Mouse (Mus musculus) liver, embryonic 14.5 days (tissue): ENCODE measurements at regions not wholly inside any gene's neighbourhood (a gene's known extent, or its start where the extent isn't known, plus 50 kb on each side); places are given as distances from the start of the nearest gene placed in this dataset. TPM values are rescaled to one million over a fixed set of nuclear protein-coding genes. Genes with fewer than 3 reads are reported as not detected.

Source experiments
- ATAC-seq: fragments of 200-750 bp; cut with Nextera tagmentation; 2 replicates; pipeline ENCODE4 v1.8.0; 2017; ENCODE audit warnings: moderate number of reproducible peaks, mild to moderate bottlenecking, moderate library complexity; ENCODE audit not compliant: insufficient read depth
- DNase-seq, 3 experiments: peaks; one replicate each; pipeline ENCODE4 v3.0.0-alpha.2; 2012 to 2013; ENCODE audit warnings: low read depth in 3 of 3, low spot score in 3 of 3
- H3K27ac ChIP-seq: fragments of 300-500 bp; sonication (generic); 2 replicates; pipeline ENCODE4 v1.5.1; 2014; ENCODE audit warnings: moderate library complexity, mild to moderate bottlenecking, control low read depth, inconsistent platforms
- H3K27me3 ChIP-seq: fragments of 300-500 bp; sonication (generic); 2 replicates; pipeline ENCODE4 v1.6.1; 2014; ENCODE audit warnings: mild to moderate bottlenecking, low read length, moderate library complexity; ENCODE audit not compliant: control insufficient read depth, insufficient read depth
- H3K36me3 ChIP-seq: fragments of 300-500 bp; sonication (generic); replicated peaks from 2 replicates; pipeline ENCODE4 v1.6.1; 2014; ENCODE audit warnings: low read depth; ENCODE audit not compliant: control insufficient read depth, insufficient read depth
- H3K4me1 ChIP-seq, 2 experiments: fragments of 200-500 bp in 1 of 2; fragments of 300-500 bp in 1 of 2; sonication (generic) in 1 of 2; replicated peaks; 2 replicates each; pipeline ENCODE4 v1.6.1; 2012 to 2014; ENCODE audit warnings: antibody characterized with exemption in 1 of 2, inconsistent platforms in 1 of 2, low read length in 1 of 2; ENCODE audit not compliant: control insufficient read depth in 2 of 2, insufficient read depth in 2 of 2
- H3K4me2 ChIP-seq: fragments of 300-500 bp; sonication (generic); 2 replicates; pipeline ENCODE4 v1.6.1; 2014; ENCODE audit warnings: low read depth, mild to moderate bottlenecking, control low read depth, moderate library complexity
- H3K4me3 ChIP-seq, 2 experiments: fragments of 200-500 bp in 1 of 2; fragments of 300-500 bp in 1 of 2; sonication (generic) in 1 of 2; 2 replicates each; pipeline ENCODE4 v1.5.1; 2012 to 2014; ENCODE audit warnings: low read depth in 2 of 2, low read length in 2 of 2, mild to moderate bottlenecking in 2 of 2, control low read depth in 1 of 2, inconsistent platforms in 1 of 2, moderate library complexity in 1 of 2; ENCODE audit not compliant: insufficient read depth in 1 of 2
- H3K9ac ChIP-seq: fragments of 300-500 bp; sonication (generic); replicated peaks from 2 replicates; pipeline ENCODE4 v1.6.1; 2014; ENCODE audit warnings: mild to moderate bottlenecking, control low read depth, moderate library complexity
- H3K9me3 ChIP-seq: fragments of 300-500 bp; sonication (generic); 2 replicates; pipeline ENCODE4 v1.6.1; 2016; ENCODE audit warnings: low read length, mixed read lengths; ENCODE audit not compliant: control insufficient read depth
- CTCF ChIP-seq: IDR thresholded peaks from 2 replicates; pipeline ENCODE4 v1.5.1; 2016; ENCODE audit warnings: antibody characterized with exemption, low read depth, control low read depth
- EP300 ChIP-seq: IDR thresholded peaks from 2 replicates; pipeline ENCODE4 v1.6.1; 2016; ENCODE audit warnings: antibody characterized with exemption, low read depth
- WGBS: fragments of 180-500 bp; shearing (Covaris S2); extraction: QIAGEN DNeasy Blood & Tissue Kit; methylation state at CpG from one replicate; pipeline ENCODE4 v1.1.7; 2014; ENCODE audit not compliant: insufficient replicate concordance; 5-methylcytosine and 5-hydroxymethylcytosine counted together
- microRNA-seq: library from miRNA; unstranded; fragments of <30 nt; microRNA quantifications from one replicate; pipeline ENCODE4, GENCODE M21; 2016

DNA sequence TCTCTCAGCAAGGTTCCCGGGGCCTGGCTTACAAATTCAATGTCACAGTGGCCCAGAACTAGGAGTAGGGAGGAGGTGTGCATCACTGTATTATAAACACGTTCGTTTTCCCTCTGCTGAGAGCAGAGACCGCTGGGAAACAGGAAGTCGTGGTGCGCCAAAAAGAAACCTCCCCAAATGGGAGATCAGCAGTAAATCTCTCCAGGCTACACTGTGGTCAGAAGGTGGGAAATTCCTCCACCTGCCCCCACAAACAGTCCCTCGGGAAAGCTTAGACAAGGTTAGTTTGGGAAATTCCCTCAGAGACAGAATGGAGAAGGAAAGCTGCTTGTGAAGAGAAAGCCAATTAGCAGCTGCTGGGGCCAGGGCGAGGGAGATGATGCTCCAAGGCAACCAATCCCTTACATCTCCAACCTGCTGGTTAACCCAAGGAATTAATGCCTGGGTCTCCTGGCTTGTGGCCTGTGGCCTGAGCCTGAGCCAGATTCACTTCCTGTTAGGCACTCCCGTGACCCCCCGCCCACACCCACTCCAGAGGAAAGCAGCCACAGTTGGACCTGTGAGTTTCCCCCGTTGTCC lies 57.2 kb upstream of the Peli1 start:
- TF ChIP-seq CTCF (no peak), EP300 (no peak)
- no peaks in the 10 kb centered on the region for H3K9me3 ChIP-seq
- peaks cover 0 to 5% of the 10 kb centered on the region in 2 experiments; a peak in 2 of 4 replicates for H3K4me1 ChIP-seq
- no peak overlapping the region for H3K27ac ChIP-seq
- no peaks in the 10 kb centered on the region for H3K36me3 ChIP-seq
- no peak overlapping the region; the same call in 1 of the 2 replicates for H3K4me2 ChIP-seq
- no peak overlapping the region for H3K4me3 ChIP-seq
- ATAC-seq (no peak), DNase-seq (no peak)
- no peak overlapping the region for H3K9ac ChIP-seq
- H3K27me3 ChIP-seq, result no peaks in the 10 kb centered on the region
- 24% methylated on average over 11 of the region's 11 CpGs for WGBS

GRCm38 (mm10) chr11:21036161-21036916 lies 54.8 kb upstream of the Peli1 start:
- Histone ChIP-seq H3K4me2 (no peak overlapping the region), H3K36me3 (no peaks in the 10 kb centered on the region), H3K4me3 (no peak overlapping the region), H3K27me3 (no peaks in the 10 kb centered on the region), H3K27ac (no peak overlapping the region), H3K9me3 (no peaks in the 10 kb centered on the region), H3K4me1 (peaks cover 0 to 5% of the 10 kb centered on the region in 2 experiments; a peak in 2 of 4 replicates), H3K9ac (no peak overlapping the region)
- DNase-seq (no peak), ATAC-seq (no peak)
- WGBS, result 59% methylated on average over 7 of the region's 7 CpGs
- TF ChIP-seq CTCF (no peak), EP300 (no peak)

DNA sequence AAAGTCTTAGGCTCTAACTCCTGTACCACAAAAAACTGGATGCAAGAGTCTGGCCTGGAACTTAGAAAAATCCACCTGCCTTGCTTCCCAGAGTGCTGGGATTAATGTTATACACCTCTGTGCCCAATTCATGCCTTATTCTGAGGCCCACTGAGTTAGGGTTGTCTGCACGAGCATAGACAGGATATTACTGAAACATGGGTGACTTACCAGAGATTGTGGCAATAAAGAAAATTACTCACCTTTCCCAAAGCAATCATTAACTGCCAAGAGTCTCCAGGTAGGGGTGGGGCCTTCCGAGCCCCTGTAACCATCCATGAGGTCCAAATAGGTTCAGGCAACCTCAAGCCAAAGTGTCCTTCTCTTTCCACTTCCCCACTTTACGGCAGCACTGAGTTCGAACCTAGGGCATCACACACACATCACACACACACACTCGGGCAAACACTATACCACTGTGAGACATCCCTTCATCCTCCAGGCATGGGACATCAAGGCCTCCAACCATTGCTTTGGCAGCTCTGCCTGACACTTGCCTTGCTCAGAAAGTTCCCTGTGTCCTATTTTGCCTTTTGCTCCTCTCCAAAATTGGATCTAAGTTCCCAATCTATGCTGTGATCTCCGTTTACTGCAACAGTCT lies 53.7 kb upstream of the Peli1 start:
- Histone ChIP-seq H3K4me1 (peaks cover under 1 to 5% of the 10 kb centered on the region in 2 experiments; a peak in 2 of 4 replicates), H3K4me3 (no peak overlapping the region), H3K9ac (no peak overlapping the region), H3K27me3 (no peaks in the 10 kb centered on the region), H3K9me3 (no peaks in the 10 kb centered on the region), H3K4me2 (no peak overlapping the region), H3K27ac (no peak overlapping the region), H3K36me3 (no peaks in the 10 kb centered on the region)
- DNase-seq (no peak), ATAC-seq (no peak)
- TF ChIP-seq CTCF (no peak), EP300 (no peak)
- WGBS, result 59% methylated on average over 6 of the region's 6 CpGs

GRCm38 (mm10) chr11:21041201-21041600 lies 49.9 kb upstream of the Peli1 start:
- TF ChIP-seq EP300, result no peak
- no peak for TF ChIP-seq CTCF
- ATAC-seq (no peak), DNase-seq (no peak)
- Histone ChIP-seq H3K4me1 (peaks cover 0 to 3% of the 10 kb centered on the region in 2 experiments; a peak in 1 of 4 replicates), H3K27me3 (no peaks in the 10 kb centered on the region; the same call in 1 of the 2 replicates), H3K9me3 (no peaks in the 10 kb centered on the region), H3K4me3 (no peak overlapping the region), H3K36me3 (no peaks in the 10 kb centered on the region), H3K9ac (no peak overlapping the region), H3K27ac (no peak overlapping the region), H3K4me2 (no peak overlapping the region)
- WGBS, result 67% methylated on average over 5 of the region's 5 CpGs

Small RNA genes lying in the stretch of these regions (microRNA-seq; reads per million reads assigned to microRNA genes)
- gene Gm23681, result not detected
